Mouse (Mus musculus): ENCODE data around the gene Rasgrf1.

- no peak for TF ChIP-seq CTCF (IDR thresholded peaks at IDR 0.05 in 2 of 3, conservative IDR thresholded peaks at IDR 0.05 in 1 of 3; ENCODE audit: control insufficient read depth in 1 of 3, insufficient read depth in 1 of 3, low read depth in 2 of 3, low read length in 3 of 3, poor library complexity in 1 of 3, severe bottlenecking in 1 of 3)
- no peak for TF ChIP-seq MAFK (IDR thresholded peaks at IDR 0.05; ENCODE audit: borderline replicate concordance, low read depth, low read length)
- no peak for TF ChIP-seq GATA1 (IDR thresholded peaks at IDR 0.05; ENCODE audit: low read depth, low read length)
- no peak for TF ChIP-seq ETS1 (IDR thresholded peaks at IDR 0.05; ENCODE audit: low read depth, low read length)
- no peak for TF ChIP-seq E2F4 (IDR thresholded peaks at IDR 0.05; ENCODE audit: borderline replicate concordance, low read depth, low read length)
- TF ChIP-seq HCFC1 (IDR thresholded peaks at IDR 0.05; ENCODE audit: low read depth, low read length) = no peak
- TF ChIP-seq POLR2A (IDR thresholded peaks at IDR 0.05; ENCODE audit: control insufficient read depth in 1 of 2, insufficient read depth in 1 of 2, low read depth in 1 of 2, low read length in 2 of 2, poor library complexity in 1 of 2) = no peak
- no peak for TF ChIP-seq KAT2A (conservative IDR thresholded peaks at IDR 0.05; ENCODE audit: low read depth, low read length)
- no peak for TF ChIP-seq MYB (IDR thresholded peaks at IDR 0.05; ENCODE audit: low read depth, low read length)
Observed at GRCm38 (mm10) chr9:89948602-89949001, 38.9 kb downstream of the Rasgrf1 start.
